Mouse (Mus musculus): ENCODE results near the gene Cd209f. TPM values are rescaled to one million over a fixed set of nuclear protein-coding genes. Genes with fewer than 3 reads are reported as not detected.
"Not testable (repeated sequence)": the region's sequence is repeated elsewhere in the genome, so short reads cannot be mapped to it uniquely, and the experiment has no call there.

Gene Cd209f
- 0.28 and 0.82 TPM in 2 replicates for polyA plus RNA-seq (2015; fragmentation: Nextera tagmentation; extraction: Ambion mirVana)

DNA sequence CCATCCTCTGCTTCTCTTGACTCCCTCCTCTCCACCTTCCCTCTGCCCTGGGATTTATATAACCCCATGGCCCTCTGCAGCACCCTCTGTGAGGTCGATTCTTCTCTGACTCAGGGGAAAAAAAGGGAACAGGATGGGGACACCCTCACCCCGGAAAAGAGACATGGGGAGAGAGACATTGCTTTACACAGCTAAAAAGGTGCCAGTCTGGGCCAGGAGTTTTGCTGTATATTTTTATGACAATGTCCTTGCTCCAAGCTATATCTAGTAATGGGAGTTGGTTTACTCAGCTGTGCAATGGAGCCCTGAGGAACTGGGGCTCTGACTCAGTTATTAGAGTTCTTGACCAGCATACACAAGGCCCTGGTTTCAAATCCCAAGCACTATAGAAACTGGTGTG, at the start of gene Cd209f:
Cd209f (minus strand) TSS at position 101 of the 400 bp plus-strand sequence.
- not testable (repeated sequence) for H3K27me3 ChIP-seq (replicated peaks; ENCODE audit: control insufficient read depth, insufficient read depth, low read length); H3K9ac ChIP-seq (ENCODE audit: low read depth, low read length); H3K36me3 ChIP-seq (ENCODE audit: control insufficient read depth, insufficient read depth, low read length); H3K4me1 ChIP-seq (ENCODE audit: control insufficient read depth, insufficient read depth, low read depth, low read length); H3K9me3 ChIP-seq (ENCODE audit: control insufficient read depth, low read length); H3K4me3 ChIP-seq (ENCODE audit: low read length); H3K4me2 ChIP-seq (ENCODE audit: low read length); H3K27ac ChIP-seq (ENCODE audit: low read depth, low read length); ATAC-seq
- WGBS, result 83% methylated on average over 1 of the region's 2 CpGs

DNA sequence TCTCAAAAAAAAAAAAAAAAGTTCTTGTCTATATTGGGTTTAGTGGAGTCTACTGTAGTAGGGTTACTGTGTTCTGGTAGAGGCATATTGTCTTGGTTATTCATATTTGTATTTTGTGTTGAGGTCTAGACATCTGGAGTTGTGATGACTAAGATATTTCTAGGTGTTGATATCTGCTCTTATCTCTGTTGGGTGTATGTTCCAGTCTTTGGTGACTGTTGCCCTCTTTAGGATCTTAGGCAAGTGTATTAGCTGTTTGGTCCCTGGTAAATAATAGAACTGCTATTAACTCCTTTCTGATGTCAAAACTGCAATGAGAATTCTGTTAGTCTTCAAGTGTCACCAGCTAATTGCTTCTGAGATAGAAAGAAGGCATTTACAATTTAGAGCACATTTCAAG, 49.2 kb upstream of the Cd209f start:
- peaks cover 7% of the 10 kb centered on the region for H3K9me3 ChIP-seq (ENCODE audit: control insufficient read depth, low read length)
- H3K27me3 ChIP-seq (replicated peaks; ENCODE audit: control insufficient read depth, insufficient read depth, low read length), result no peaks in the 10 kb centered on the region
- no peak overlapping the region for H3K4me3 ChIP-seq (ENCODE audit: low read length)
- ATAC-seq, result no peak
- no peak overlapping the region for H3K4me2 ChIP-seq (ENCODE audit: low read length)
- H3K27ac ChIP-seq (ENCODE audit: low read depth, low read length), result no peak overlapping the region
- H3K36me3 ChIP-seq (ENCODE audit: control insufficient read depth, insufficient read depth, low read length), result no peaks in the 10 kb centered on the region
- H3K4me1 ChIP-seq (ENCODE audit: control insufficient read depth, insufficient read depth, low read depth, low read length), result no peaks in the 10 kb centered on the region
- no peak overlapping the region for H3K9ac ChIP-seq (ENCODE audit: low read depth, low read length)

GRCm38 (mm10) chr8:4147272-4147671, 41.6 kb upstream of the Cd209f start:
- 15% methylated on average over 1 of the region's 1 CpGs for WGBS
- Histone ChIP-seq H3K27ac (ENCODE audit: low read depth, low read length) (no peak overlapping the region), H3K4me3 (ENCODE audit: low read length) (no peak overlapping the region), H3K4me2 (ENCODE audit: low read length) (no peak overlapping the region), H3K4me1 (ENCODE audit: control insufficient read depth, insufficient read depth, low read depth, low read length) (no peaks in the 10 kb centered on the region), H3K9me3 (ENCODE audit: control insufficient read depth, low read length) (peaks cover 10% of the 10 kb centered on the region), H3K27me3 (replicated peaks; ENCODE audit: control insufficient read depth, insufficient read depth, low read length) (no peaks in the 10 kb centered on the region), H3K9ac (ENCODE audit: low read depth, low read length) (no peak overlapping the region), H3K36me3 (ENCODE audit: control insufficient read depth, insufficient read depth, low read length) (no peaks in the 10 kb centered on the region)
- no peak for ATAC-seq

- Histone ChIP-seq H3K27ac (ENCODE audit: low read depth, low read length) (no peak overlapping the region), H3K4me1 (ENCODE audit: control insufficient read depth, insufficient read depth, low read depth, low read length) (no peaks in the 10 kb centered on the region), H3K27me3 (replicated peaks; ENCODE audit: control insufficient read depth, insufficient read depth, low read length) (no peaks in the 10 kb centered on the region; the same call in 1 of the 2 replicates), H3K36me3 (ENCODE audit: control insufficient read depth, insufficient read depth, low read length) (no peaks in the 10 kb centered on the region), H3K4me3 (ENCODE audit: low read length) (no peak overlapping the region), H3K9ac (ENCODE audit: low read depth, low read length) (no peak overlapping the region), H3K9me3 (ENCODE audit: control insufficient read depth, low read length) (no peaks in the 10 kb centered on the region), H3K4me2 (ENCODE audit: low read length) (no peak overlapping the region)
- no peak for ATAC-seq
- WGBS, result 62% methylated on average over 3 of the region's 3 CpGs
These were observed 36.1 kb upstream of the Cd209f start for GRCm38 (mm10) chr8:4141721-4142120.

DNA sequence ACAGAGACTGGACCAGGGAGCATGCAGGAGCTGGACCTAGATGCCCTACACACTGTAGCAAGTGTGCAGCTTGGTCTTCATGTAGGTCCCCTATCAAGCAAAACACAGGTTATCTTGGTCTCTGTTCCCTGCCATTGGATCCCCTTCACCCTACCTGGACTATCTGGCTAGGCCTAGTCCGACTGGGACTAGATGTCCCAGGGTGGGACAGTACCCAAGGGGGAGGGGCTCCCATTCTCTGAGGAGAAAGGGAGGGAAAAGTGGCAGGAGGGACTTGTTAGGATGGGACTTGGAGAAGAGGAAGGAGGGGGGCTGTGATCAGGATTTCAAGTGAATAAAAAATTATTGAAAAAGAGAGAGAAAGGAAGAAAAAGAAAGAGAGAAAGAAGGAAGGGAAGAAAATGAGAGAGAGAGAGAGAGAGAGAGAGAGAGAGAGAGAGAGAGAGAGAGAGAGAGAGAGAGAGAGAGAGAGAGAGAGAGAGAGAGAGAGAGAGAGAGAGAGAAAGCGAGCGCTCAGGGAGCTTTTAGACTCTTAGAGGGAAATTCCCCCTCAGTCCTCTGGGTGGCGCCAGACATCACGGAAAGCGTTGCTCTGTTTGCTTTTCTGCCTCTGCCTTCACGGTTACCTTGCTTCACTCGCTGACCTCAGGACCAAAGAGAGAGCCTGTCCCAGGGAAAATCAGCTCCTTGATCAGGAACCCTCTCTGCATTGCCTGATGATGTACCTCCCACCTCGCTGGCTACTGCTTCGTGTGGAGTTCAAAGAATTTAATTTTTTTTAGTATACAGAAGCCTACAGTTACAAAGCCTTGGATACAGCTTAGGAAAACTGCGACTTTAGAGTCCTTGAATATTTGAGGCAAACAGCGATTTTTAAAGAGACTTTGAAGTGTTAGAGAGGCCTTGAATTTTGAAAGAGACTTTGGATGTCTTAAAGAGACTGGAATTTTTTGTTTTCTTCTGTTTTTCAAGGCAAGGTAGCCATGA, 34.3 kb upstream of the Cd209f start:
- Histone ChIP-seq H3K27me3 (replicated peaks; ENCODE audit: control insufficient read depth, insufficient read depth, low read length) (no peaks in the 10 kb centered on the region; the same call in 1 of the 2 replicates), H3K27ac (ENCODE audit: low read depth, low read length) (no peak overlapping the region), H3K4me1 (ENCODE audit: control insufficient read depth, insufficient read depth, low read depth, low read length) (no peaks in the 10 kb centered on the region), H3K9me3 (ENCODE audit: control insufficient read depth, low read length) (no peaks in the 10 kb centered on the region), H3K4me2 (ENCODE audit: low read length) (peak overlapping the region; percentile 27), H3K9ac (ENCODE audit: low read depth, low read length) (no peak overlapping the region), H3K4me3 (ENCODE audit: low read length) (no peak overlapping the region), H3K36me3 (ENCODE audit: control insufficient read depth, insufficient read depth, low read length) (no peaks in the 10 kb centered on the region)
- 12% methylated on average over 12 of the region's 12 CpGs for WGBS
- ATAC-seq, result peak; percentile 87

GRCm38 (mm10) chr8:4133798-4134197, 28.2 kb upstream of the Cd209f start, which contains the start of gene Cd209g:
Gene Cd209g (plus strand): TSS chr8:4134098.
- 91% methylated on average over 10 of the region's 10 CpGs for WGBS

DNA sequence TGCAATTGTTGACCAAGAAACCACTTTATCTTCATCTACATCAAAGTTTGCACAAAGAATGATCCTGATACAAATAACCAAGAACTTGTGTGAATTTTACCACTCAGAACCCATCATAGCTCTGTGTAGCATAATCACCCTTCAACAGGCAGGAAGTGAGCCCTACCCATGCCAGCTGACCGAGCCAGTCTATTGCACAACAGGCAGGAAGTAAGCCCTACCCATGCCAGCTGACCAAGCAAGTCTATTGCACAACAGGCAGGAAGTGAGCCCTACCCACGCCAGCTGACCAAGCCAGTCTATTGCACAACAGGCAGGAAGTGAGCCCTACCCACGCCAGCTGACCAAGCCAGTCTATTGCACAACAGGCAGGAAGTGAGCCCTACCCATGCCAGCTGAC, 17.1 kb downstream of the Cd209f start:
- H3K4me2 ChIP-seq (ENCODE audit: low read length); ATAC-seq; H3K4me3 ChIP-seq (ENCODE audit: low read length); H3K9me3 ChIP-seq (ENCODE audit: control insufficient read depth, low read length); H3K27ac ChIP-seq (ENCODE audit: low read depth, low read length); H3K36me3 ChIP-seq (ENCODE audit: control insufficient read depth, insufficient read depth, low read length); H3K27me3 ChIP-seq (replicated peaks; ENCODE audit: control insufficient read depth, insufficient read depth, low read length); H3K9ac ChIP-seq (ENCODE audit: low read depth, low read length); H3K4me1 ChIP-seq (ENCODE audit: control insufficient read depth, insufficient read depth, low read depth, low read length): not testable (repeated sequence)
- WGBS, result 86% methylated on average over 3 of the region's 3 CpGs

More at GRCm38 (mm10) chr8:4133798-4134197, 28.2 kb upstream of the Cd209f start, which contains the start of gene Cd209g:
- H3K27me3 ChIP-seq (replicated peaks; ENCODE audit: control insufficient read depth, insufficient read depth, low read length), result no peaks in the 10 kb centered on the region; the same call in 1 of the 2 replicates
- no peak within 1 kb of the TSS for H3K9ac ChIP-seq (ENCODE audit: low read depth, low read length)
- H3K4me2 ChIP-seq (ENCODE audit: low read length), result no peak within 1 kb of the TSS
- no peaks in the 10 kb centered on the region for H3K4me1 ChIP-seq (ENCODE audit: control insufficient read depth, insufficient read depth, low read depth, low read length)
- no peak within 1 kb of the TSS for H3K4me3 ChIP-seq (ENCODE audit: low read length)
- H3K36me3 ChIP-seq (ENCODE audit: control insufficient read depth, insufficient read depth, low read length), result no peaks in the 10 kb centered on the region
- no peaks in the 10 kb centered on the region for H3K9me3 ChIP-seq (ENCODE audit: control insufficient read depth, low read length)
- no peak within 1 kb of the TSS for H3K27ac ChIP-seq (ENCODE audit: low read depth, low read length)
- no peak for ATAC-seq

GRCm38 (mm10) chr8:4087180-4087722, 18.4 kb downstream of the Cd209f start:
- not testable (repeated sequence) for H3K27me3 ChIP-seq (replicated peaks; ENCODE audit: control insufficient read depth, insufficient read depth, low read length); ATAC-seq; H3K36me3 ChIP-seq (ENCODE audit: control insufficient read depth, insufficient read depth, low read length); H3K4me1 ChIP-seq (ENCODE audit: control insufficient read depth, insufficient read depth, low read depth, low read length); H3K4me2 ChIP-seq (ENCODE audit: low read length); H3K9ac ChIP-seq (ENCODE audit: low read depth, low read length); H3K27ac ChIP-seq (ENCODE audit: low read depth, low read length); H3K9me3 ChIP-seq (ENCODE audit: control insufficient read depth, low read length); H3K4me3 ChIP-seq (ENCODE audit: low read length)
- 36% methylated on average over 33 of the region's 33 CpGs for WGBS

Data from hindbrain, embryonic 16.5 days (tissue).